Mouse (Mus musculus) Patski (cell line): ENCODE results near the gene Asic2. TPM values are rescaled to one million over a fixed set of nuclear protein-coding genes. Genes with fewer than 3 reads are reported as not detected.
A peak's percentile ranks its signal among the peaks of the same experiment; 100 is the strongest.

Experiments used
- ATAC-seq: fragments of 100-300 bp; one replicate; pipeline ENCODE4 v1.8.0; 2021
- CTCF ChIA-PET: fragments of 350-600 bp; sonication (Branson Sonifier 250); formaldehyde crosslinking; loops from one replicate; lab custom pipeline; 2022; ENCODE audit warnings: inconsistent platforms; lab: Charles Lee
- POLR2A ChIA-PET: fragments of 350-600 bp; sonication (Branson Sonifier 250); formaldehyde crosslinking; loops from one replicate; lab custom pipeline; 2022; ENCODE audit warnings: antibody characterized with exemption, inconsistent platforms; lab: Charles Lee
- DNase-seq: peaks from one replicate; pipeline ENCODE4 v3.0.0-alpha.2; 2011; ENCODE audit warnings: low read depth, low spot score
- H3K27me3 ChIP-seq: fragments of 371-371 bp; one replicate; pipeline ENCODE4 v1.5.1; 2021
- CTCF ChIP-seq: fragments of 100-300 bp; IDR thresholded peaks from one replicate; pipeline ENCODE4 v1.5.1; 2021
- in situ Hi-C: fragments of 300-500 bp; cut with MboI; formaldehyde crosslinking; loops from 3 replicates; pipeline ENCODE4 v1.11.1; 2018; ENCODE audit warnings: low pct_unique_long_range_greater_than_20kb, mixed read lengths
- polyA plus RNA-seq: library from polyadenylated mRNA; unstranded; gene quantifications from one replicate; pipeline ENCODE4 v1.2.3, GENCODE M21; 2021

Asic2 gene
- polyA plus RNA-seq, 1 experiment from 2014 or later = 0.04 TPM

- ATAC-seq (no peak), DNase-seq (no peak)
- in situ Hi-C loops = no loop called here
- ChIA-PET CTCF (no interaction called here), POLR2A (no interaction called here)
- no peak for TF ChIP-seq CTCF
- H3K27me3 ChIP-seq = peaks cover 59% of the 10 kb centered on the region
These were observed 2.3 kb downstream of the Asic2 start for GRCm38 (mm10) chr11:81965653-81966625.

- ChIA-PET CTCF (no interaction called here), POLR2A (no interaction called here)
- no peak for ATAC-seq
- no peak for DNase-seq
- TF ChIP-seq CTCF = no peak
- in situ Hi-C loops = no loop called here
- peaks cover 58% of the 10 kb centered on the region for H3K27me3 ChIP-seq
These were observed 3.7 kb downstream of the Asic2 start for GRCm38 (mm10) chr11:81964561-81964960.

- DNase-seq (no peak), ATAC-seq (no peak)
- TF ChIP-seq CTCF = no peak
- in situ Hi-C loops = no loop called here
- POLR2A ChIA-PET = no interaction called here
- CTCF ChIA-PET = no interaction called here
- H3K27me3 ChIP-seq = peaks cover 56% of the 10 kb centered on the region
These were observed 13.9 kb downstream of the Asic2 start for GRCm38 (mm10) chr11:81954398-81954797.

- ChIA-PET POLR2A (no interaction called here), CTCF (no interaction called here)
- no peak for TF ChIP-seq CTCF
- peaks cover 37% of the 10 kb centered on the region for H3K27me3 ChIP-seq
- DNase-seq (no peak), ATAC-seq (no peak)
- in situ Hi-C loops = no loop called here
These were observed 20.2 kb downstream of the Asic2 start for GRCm38 (mm10) chr11:81948021-81948420.

- ChIA-PET POLR2A (no interaction called here), CTCF (no interaction called here)
- in situ Hi-C loops = no loop called here
- ATAC-seq (peak; percentile 65), DNase-seq (no peak)
- H3K27me3 ChIP-seq = peaks cover 12% of the 10 kb centered on the region
- no peak for TF ChIP-seq CTCF
These were observed 26.1 kb downstream of the Asic2 start for GRCm38 (mm10) chr11:81942167-81942566.

GRCm38 (mm10) chr11:81940988-81941387 is 27.3 kb downstream of the Asic2 start:
- in situ Hi-C loops = no loop called here
- DNase-seq (no peak), ATAC-seq (no peak)
- CTCF ChIA-PET = no interaction called here
- H3K27me3 ChIP-seq = peaks cover 8% of the 10 kb centered on the region
- TF ChIP-seq CTCF = peak; percentile 70
- POLR2A ChIA-PET = no interaction called here

GRCm38 (mm10) chr11:81937516-81937915 is 30.7 kb downstream of the Asic2 start:
- DNase-seq (no peak), ATAC-seq (no peak)
- no peak for TF ChIP-seq CTCF
- H3K27me3 ChIP-seq = peaks cover 8% of the 10 kb centered on the region
- POLR2A ChIA-PET = no interaction called here
- CTCF ChIA-PET = no interaction called here
- in situ Hi-C loops = no loop called here

- POLR2A ChIA-PET = no interaction called here
- peaks cover 48% of the 10 kb centered on the region for H3K27me3 ChIP-seq
- ATAC-seq = no peak
- TF ChIP-seq CTCF = no peak
- CTCF ChIA-PET = no interaction called here
- in situ Hi-C loops = no loop called here
- no peak for DNase-seq
These were observed 41.9 kb downstream of the Asic2 start for GRCm38 (mm10) chr11:81926393-81926792.

- H3K27me3 ChIP-seq = peaks cover 46% of the 10 kb centered on the region
- CTCF ChIA-PET = no interaction called here
- ATAC-seq (no peak), DNase-seq (no peak)
- in situ Hi-C loops = no loop called here
- POLR2A ChIA-PET = interaction anchor here (0.7 kb wide), 1 partner anchor 692 kb away, joined by 3 read pairs; no protein-coding TSS in a partner anchor
- TF ChIP-seq CTCF = no peak
These were observed 44.6 kb downstream of the Asic2 start for GRCm38 (mm10) chr11:81923626-81924025.

GRCm38 (mm10) chr11:81923096-81923495 is 45.2 kb downstream of the Asic2 start:
- in situ Hi-C loops = no loop called here
- no peak for TF ChIP-seq CTCF
- peaks cover 48% of the 10 kb centered on the region for H3K27me3 ChIP-seq
- ATAC-seq (no peak), DNase-seq (no peak)
- ChIA-PET CTCF (no interaction called here), POLR2A (no interaction called here)

- ATAC-seq = no peak
These were observed 52.8 kb downstream of the Asic2 start for GRCm38 (mm10) chr11:81915501-81915900.

More at GRCm38 (mm10) chr11:81915501-81915900, 52.8 kb downstream of the Asic2 start:
- in situ Hi-C loops = no loop called here
- ChIA-PET POLR2A (interaction anchor here (0.7 kb wide), 1 partner anchor 14 kb away, joined by 6 read pairs; no protein-coding TSS in a partner anchor), CTCF (interaction anchor here (1.1 kb wide), 1 partner anchor 12 kb away, joined by 4 read pairs; no protein-coding TSS in a partner anchor)
- TF ChIP-seq CTCF = no peak
- H3K27me3 ChIP-seq = peaks cover 34% of the 10 kb centered on the region
- DNase-seq = no peak
